Mouse (Mus musculus) hindlimb bud, embryonic 11.5 days (tissue): ENCODE results near the gene Sidt1.

Experiments used
- DNase-seq: peaks from one replicate; pipeline ENCODE4 v3.0.0-alpha.2; 2012; ENCODE audit warnings: low read depth, low spot score; ENCODE audit errors: extremely low spot score

Sidt1 gene

GRCm38 (mm10) chr16:44332861-44333284, at the start of gene Sidt1:
Gene Sidt1 (minus strand): TSS chr16:44333196.
- DNase-seq = no peak

DNA sequence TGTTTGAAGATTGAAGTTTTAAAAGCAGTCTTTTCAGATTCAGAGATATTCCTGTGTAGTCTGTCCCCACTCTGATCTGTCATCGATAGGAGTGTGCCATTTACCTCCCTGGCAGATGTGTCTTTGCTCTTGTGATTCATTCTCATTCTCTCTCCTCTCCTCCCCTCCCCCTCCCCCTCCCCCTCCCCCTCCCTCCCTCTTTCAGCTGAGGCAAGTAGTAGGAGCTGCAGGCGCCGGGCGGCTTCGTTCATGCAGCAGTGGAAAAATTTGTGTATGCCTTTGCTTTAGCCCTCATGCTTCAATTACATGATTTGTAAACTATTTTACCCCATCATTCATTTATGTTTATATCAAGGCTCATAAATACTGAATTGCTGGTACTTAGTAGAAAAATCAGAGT, 48.6 kb upstream of the Sidt1 start:
- DNase-seq = no peak

- DNase-seq = no peak
Observed at GRCm38 (mm10) chr16:44380006-44380405, 47.0 kb upstream of the Sidt1 start.

- DNase-seq = no peak
Observed at GRCm38 (mm10) chr16:44375459-44375858, 42.5 kb upstream of the Sidt1 start.

DNA sequence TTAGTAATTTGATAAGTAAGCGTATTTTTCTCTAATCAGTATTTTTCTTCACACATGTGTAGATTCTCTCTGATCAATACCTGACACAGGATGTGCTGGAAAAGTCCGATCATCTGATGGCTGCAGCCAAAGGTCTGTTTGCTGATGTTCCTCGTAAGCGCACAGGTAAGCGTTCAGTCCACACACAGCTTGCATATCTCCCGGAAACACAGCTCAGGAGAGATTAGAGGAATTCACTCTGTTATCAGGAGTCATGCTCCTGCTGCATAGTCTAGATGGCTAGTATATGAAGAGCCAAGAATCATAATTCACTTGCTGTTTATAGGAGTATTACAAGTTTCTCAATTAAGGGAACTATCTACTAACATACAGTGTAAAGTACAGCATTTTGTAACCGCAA, 32.5 kb upstream of the Sidt1 start:
- no peak for DNase-seq

- no peak for DNase-seq
Observed at GRCm38 (mm10) chr16:44361921-44362890, 29.2 kb upstream of the Sidt1 start.

DNA sequence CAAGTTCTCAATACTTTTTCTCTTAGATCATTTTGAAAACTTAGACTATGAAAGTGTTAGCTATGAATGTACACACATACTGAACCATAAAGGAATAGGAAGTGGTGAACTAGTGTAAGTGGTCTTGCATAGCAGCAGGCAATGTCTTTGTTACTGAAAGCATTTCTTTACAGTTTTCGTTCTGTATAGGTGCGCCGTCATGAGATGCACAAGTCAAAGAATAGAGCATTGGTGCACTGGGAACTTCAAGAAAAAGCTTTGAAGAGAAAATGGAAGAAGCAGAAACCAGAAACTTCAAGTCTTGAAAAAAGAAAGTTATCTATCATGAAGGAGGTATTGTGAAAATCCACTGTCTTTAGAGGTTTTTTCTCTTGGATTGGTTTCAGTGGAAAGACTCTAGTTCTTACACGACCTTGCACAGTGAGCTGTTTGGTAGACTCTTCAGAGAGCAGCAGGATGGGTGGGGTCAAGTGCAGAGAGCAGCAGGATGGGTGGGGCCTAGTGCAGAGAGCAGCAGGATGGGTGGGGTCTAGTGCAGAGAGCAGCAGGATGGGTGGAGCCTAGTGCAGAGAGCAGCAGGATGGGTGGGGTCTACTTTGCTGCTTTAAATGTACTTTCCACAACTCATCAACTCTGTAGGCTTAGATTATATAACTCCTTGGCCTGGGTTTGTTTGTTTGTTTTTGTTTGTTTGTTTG, 24.7 kb upstream of the Sidt1 start:
- no peak for DNase-seq

- DNase-seq = no peak
Observed at GRCm38 (mm10) chr16:44356291-44356690, 23.3 kb upstream of the Sidt1 start.

DNA sequence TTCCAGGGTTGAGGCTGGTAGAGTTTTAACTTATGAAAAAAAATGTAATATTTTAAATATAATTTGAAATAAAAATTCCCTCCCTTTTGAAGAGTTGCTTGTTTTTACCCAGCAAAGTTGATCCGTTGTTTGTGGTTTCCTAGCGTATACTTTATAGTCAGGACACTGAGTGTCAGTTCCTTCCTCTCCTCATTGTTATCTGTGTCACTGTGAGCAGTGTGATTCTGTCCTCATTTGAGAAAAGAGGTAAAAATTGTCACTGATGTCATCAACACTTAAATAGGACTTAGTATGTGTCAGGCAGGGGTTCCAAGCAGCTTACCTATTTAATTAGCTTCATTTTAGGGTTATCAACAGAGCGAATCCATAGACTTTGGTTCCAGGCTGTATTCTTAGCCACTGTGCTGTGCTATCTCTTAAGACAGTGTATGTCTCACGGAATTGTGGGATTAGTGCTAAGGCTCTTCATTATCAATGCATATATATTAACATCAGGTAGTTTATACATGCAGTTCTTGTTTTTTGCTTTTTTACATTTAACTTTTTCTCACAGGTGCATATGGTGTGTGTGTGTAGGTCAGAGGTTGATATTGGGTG, 16.9 kb upstream of the Sidt1 start:
- no peak for DNase-seq

DNA sequence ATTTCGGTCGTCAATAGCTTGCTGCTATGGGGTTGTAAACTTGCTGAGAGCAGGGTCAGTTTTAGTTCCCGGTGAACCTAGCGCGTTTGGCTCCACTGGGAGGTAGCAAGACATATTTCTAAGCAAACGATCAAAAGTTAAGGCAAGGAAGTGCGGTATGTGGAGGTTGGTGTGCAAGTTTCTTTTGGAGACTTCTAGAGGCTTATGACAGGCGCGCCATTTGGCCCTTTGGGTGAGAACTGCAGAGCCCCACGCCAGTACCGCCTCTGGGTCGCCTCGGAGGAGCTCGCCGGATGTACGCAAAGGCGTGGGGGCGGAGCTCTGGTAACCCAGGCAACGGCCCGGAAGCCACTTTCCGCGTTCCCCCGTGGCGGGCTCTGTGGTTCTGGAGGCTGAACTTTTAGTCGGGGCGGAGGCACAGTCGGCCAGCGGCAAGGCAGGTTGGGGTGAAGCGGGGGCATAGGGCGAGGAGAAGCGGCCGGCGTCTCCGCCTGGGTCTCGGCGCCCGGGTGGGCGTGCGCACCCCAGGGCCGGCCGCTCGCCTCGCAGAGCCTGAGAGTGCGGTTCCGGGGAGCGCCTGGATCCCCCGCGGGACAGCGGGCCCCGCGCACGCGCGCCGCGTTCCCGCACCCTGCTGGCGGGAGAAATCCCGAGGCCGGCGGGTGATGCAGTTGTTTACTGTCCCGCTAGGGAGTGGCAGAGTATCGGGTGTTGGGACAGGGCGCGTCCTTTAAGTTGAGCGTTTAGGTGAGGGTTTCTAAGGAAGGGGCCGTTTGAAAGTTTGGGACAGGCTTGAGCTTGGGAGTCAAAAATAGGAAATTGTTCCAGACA, 14.3 kb upstream of the Sidt1 start, which contains the start of gene Spice1:
Spice1 (plus strand) TSS at position 51 of the 831 bp plus-strand sequence.
- DNase-seq = peak; percentile 54

- DNase-seq = no peak
Observed at GRCm38 (mm10) chr16:44337541-44337940, 4.5 kb upstream of the Sidt1 start.

DNA sequence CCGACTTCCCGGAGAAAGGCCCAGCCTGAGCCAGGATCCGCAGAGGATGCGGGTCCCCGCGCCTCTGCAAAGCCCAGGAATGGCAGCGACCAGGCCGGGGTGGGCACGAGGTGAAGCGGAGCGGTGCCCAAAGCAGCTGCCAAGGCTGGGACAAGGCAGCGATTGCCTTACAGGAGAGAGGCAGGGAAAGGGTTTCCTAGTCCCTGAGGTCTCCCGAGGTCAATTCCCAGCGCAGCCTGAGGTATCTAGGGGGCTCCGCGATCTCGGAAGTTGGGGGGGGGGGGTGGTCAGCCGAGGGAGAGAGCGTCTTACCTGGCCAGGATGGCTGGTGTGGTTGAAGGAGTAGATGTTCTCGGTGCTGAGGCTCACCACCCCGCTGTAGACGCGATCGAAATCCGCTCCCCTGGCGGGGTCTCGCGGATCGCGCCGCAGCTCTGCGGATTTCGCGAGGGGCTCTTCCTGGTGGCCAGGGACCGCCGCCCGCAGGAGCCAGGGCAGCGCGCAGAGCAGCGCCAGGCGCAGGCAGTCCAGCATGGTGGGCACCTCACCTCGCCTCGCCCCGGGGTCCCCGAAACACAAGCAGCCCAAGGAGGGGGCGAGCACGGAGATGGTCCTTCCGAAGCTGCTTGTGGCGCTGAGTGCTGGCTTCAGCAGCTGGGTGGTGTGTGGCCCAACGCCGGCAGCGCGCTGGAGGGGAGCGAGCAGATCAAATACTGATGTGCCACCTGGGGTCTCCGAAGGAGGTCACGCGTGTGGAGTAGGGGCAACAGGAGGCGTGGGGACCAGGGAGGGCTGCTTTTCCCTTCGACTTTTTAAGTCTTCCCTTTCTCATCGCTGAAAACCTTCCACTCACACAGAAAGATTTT, 768 bp downstream of the Sidt1 start:
- no peak for DNase-seq

- no peak for DNase-seq
Observed at GRCm38 (mm10) chr16:44331671-44331994, 1.4 kb downstream of the Sidt1 start.

DNA sequence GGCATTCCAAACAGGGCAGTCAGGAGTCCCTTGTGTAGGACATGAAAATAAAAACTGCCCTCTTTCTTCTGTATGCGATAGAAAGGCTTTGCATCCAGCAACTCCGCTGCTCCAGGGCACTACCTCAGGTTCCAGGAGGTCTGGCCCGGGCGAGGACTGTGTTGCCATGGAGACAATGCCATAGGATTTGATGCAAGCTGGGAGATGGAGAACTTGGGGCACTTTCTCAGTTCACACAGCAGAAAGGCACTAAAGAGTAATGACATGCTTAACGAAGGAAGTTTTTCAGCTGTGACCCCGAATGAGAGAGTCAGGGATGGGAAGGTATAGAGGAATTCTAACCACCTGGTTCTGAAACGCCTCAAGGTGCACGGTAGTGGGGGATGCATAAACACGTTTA, 1.8 kb downstream of the Sidt1 start:
- no peak for DNase-seq

DNA sequence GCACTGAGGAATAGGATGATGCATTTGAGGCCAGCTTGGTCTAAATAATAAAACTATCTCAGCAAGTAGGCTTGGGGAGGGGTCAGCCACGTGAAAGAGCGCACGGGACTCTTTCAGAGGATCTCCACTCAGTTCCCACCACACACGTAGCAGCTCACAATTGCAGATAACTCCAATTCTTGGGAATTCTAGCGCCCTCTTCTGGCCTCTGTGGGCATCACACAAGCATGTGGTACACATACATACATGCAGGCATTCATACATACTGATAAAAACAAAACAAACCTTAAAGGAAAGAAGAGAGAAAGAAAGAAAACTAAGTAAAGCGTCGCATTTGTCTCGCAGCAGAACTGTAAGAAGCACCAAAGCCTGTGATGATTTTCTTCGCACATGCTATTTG, 2.3 kb downstream of the Sidt1 start:
- DNase-seq = no peak

GRCm38 (mm10) chr16:44328644-44329043, 4.4 kb downstream of the Sidt1 start:
- DNase-seq = no peak

GRCm38 (mm10) chr16:44320232-44320631, 12.8 kb downstream of the Sidt1 start:
- DNase-seq = no peak

DNA sequence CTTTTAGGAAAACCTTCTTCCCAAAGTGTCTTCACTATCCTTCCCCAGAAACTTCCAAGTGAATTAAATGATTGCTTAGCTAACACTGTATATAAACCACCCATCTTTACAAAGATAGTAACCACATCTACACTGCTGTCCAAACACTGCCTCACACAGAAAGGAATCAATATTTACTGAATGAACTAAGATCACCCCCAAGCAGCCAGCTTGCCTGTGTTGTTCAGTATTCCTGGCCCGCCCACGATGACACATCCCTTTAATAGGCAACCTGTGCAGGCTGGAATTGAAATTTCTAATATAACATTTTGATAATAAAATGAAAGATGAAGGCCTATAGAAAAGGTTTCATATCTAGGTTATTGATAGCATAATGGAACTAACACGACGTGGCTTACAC, 16.6 kb downstream of the Sidt1 start:
- DNase-seq = no peak

GRCm38 (mm10) chr16:44313422-44313821, 19.6 kb downstream of the Sidt1 start:
- no peak for DNase-seq

DNA sequence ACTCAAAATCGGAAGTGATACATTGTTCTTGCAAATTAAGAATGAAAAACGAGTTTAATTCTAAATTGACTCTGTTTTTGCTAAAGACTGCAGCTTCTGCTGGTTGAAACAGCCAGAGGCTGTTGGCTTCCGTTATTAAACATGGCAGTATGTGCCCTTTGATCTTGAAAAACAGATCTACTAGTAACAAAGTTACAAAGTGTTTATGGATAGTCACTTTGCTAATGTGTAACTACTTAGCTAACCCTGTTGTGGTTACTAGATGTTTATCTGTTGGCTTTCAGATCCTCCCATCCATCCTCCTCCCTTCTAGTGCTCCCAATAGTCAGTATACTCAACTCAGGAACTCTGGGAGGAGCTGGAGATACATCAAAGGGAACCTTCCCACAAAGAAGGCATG, 27.4 kb downstream of the Sidt1 start:
- no peak for DNase-seq
